Mouse (Mus musculus): ENCODE data around the gene Dppa2. TPM values are rescaled to one million over a fixed set of nuclear protein-coding genes. Genes with fewer than 3 reads are reported as not detected.

The Dppa2 gene
- total RNA-seq, 2 experiments from 2014 or later, result not detected

DNA sequence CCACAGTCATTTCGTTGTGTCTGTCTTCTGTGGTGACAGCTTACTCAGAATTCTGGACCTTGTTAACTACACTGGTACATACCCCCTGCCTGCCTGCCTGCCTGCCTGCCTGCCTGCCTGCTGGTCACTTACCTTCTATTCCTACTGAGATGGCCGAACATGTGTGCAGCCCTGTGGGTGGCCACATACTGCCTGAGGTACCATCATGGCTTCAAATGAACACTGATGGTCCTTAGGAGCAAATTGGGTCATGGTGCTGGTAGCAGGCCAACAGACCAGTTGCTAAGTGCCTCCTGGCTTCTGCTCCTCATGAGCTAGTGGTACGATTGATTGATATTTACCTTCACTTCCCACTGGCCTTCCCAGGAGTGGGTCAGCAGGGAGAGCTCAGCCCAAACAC is 28.1 kb downstream of the Dppa2 start:
- no peak for DNase-seq
- intact Hi-C loops (cut with DNase I), result no loop called here

- no peak for DNase-seq
- intact Hi-C loops (cut with DNase I), result no loop called here
Observed at GRCm38 (mm10) chr16:48335326-48335725, 31.6 kb downstream of the Dppa2 start.

- DNase-seq, result no peak
- intact Hi-C loops (cut with DNase I), result no loop called here
Observed at GRCm38 (mm10) chr16:48344193-48344592, 40.5 kb downstream of the Dppa2 start.

GRCm38 (mm10) chr16:48347246-48347645 is 43.5 kb downstream of the Dppa2 start:
- intact Hi-C loops (cut with DNase I), result no loop called here
- no peak for DNase-seq

DNA sequence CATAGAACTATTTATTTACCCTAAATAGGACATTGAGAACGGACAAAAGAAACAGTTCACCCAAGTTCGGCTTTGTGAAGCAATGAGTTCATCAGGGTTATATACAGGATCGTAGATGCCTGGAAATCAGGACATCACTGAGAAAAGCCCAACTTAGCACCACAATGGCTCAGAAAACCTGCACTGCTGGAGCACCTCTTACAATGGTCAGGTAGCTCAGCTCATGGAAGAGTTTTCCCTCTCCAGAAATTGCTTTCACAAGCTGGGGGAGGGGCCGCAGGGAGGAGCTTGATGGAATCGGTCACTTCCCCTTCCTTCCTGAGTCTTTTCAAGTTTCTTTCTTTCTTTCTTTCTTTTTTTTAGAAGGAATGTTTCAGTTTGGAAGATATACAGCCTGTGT is 52.0 kb downstream of the Dppa2 start:
- DNase-seq, result no peak
- intact Hi-C loops (cut with DNase I), result no loop called here

- DNase-seq, result no peak
- intact Hi-C loops (cut with DNase I), result no loop called here
Observed at GRCm38 (mm10) chr16:48356417-48356816, 52.7 kb downstream of the Dppa2 start.

GRCm38 (mm10) chr16:48360887-48361286 is 57.2 kb downstream of the Dppa2 start:
- intact Hi-C loops (cut with DNase I), result no loop called here
- peak in 1 of 2 experiments; percentile 5 for DNase-seq

DNA sequence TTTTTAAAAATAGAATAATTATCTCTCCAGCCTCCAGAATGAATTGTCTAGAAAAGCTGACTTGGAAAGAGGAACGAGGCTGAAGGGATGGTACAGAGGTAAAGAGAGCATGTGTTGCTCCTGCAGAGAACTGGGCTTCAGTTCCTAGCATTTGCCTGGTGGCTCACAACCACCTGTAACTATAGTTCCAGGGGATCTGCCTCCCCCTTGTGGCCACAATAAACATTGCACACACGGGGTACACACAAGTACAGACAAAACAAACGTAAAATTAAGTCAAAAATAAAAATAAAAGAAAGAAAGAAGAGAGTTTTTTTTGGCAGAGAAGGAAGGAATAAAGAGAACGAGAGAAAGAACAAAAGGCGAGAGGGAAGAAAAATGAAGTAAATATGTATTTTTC is 63.1 kb downstream of the Dppa2 start:
- intact Hi-C loops (cut with DNase I), result no loop called here
- no peak for DNase-seq

DNA sequence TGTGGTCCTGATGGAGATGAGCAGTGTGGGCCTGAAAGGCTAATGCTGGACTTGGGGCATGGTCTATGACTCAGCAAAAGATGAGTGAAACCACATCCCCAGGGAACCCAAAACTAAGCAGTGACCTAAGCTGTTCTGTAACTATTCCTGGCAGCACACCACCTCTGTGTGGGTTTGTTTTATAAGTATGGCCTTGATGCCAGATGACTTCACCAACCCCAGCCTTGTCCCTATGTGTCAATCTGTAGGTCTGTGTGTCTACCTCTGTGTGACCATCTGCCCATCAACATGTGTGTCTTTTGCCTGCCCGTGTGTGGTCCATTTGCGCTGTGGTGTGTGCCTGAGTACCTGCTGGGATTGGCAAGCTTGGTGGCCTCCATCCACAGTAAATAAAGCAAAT is 64.4 kb downstream of the Dppa2 start:
- intact Hi-C loops (cut with DNase I), result no loop called here
- DNase-seq, result no peak

Other genes with a start within 250 kb of the Dppa2 start
- not detected for gene Dppa4, start 20.2 kb upstream of the Dppa2 start, total RNA-seq (2021)
- gene Gm5485, start 108.5 kb downstream of the Dppa2 start, total RNA-seq (2021), result not detected
- under 1 TPM in 1 of 2 experiments, not detected in 1; 0.20 TPM for gene Morc1, start 127.3 kb downstream of the Dppa2 start, total RNA-seq (2021)